Mouse (Mus musculus) left cerebral cortex, adult 8-10 months (tissue): ENCODE data around the gene D5Ertd579e. TPM values are rescaled to one million over a fixed set of nuclear protein-coding genes. Genes with fewer than 3 reads are reported as not detected.
"Not testable (repeated sequence)": the region's sequence is repeated elsewhere in the genome, so short reads cannot be mapped to it uniquely, and the experiment has no call there.

ENCODE experiments used
- DNase-seq, 2 experiments: peaks; one replicate each; pipeline ENCODE4 v3.0.0; 2022; ENCODE audit warnings: low spot score in 2 of 2
- total RNA-seq, 4 experiments: library from RNA; stranded (reverse); gene quantifications; 2 replicates each; pipeline ENCODE4 v1.2.4; 2022

The D5Ertd579e gene
- total RNA-seq, 4 experiments from 2014 or later, result 91.1 to 114 (median 96.7) TPM

DNA sequence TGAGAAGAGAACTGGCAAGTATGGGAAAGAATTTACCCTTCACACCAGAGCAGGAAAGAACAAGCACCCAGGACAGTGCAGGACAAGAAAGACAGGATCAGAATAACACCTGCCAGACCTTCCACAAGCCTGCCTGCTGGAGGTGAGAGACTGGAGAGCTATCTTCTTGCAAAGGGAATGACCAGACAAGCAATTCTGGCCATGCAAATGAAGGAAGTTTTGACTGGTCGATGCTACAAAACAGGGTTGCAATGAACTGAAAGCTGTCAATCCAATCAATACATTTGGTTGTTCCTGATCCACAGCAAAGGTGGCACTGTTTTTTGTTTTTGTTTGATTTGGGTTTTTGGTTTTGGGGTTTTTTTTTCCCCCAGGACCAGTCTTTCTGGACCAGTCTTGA lies 12.2 kb downstream of the D5Ertd579e start:
- no peak for DNase-seq

DNA sequence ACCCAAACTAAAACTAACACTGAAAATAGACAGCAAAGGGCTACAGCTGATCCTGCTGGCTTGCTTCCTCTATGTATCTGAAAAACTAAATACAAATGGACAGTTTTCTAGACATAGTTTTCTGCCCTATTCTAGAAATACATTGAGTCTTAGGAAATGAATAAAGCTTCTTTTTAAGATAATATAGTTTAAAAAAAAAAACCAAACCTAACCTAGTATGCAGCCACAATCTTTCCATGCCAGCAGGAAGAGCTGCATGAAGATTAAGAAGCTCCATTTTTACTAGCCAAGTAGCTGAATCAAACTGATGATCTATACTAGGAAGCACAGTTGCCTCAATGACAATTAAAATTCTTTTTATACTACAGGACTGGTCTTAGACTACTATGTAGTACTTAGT lies 14.6 kb downstream of the D5Ertd579e start:
- DNase-seq, result no peak

DNA sequence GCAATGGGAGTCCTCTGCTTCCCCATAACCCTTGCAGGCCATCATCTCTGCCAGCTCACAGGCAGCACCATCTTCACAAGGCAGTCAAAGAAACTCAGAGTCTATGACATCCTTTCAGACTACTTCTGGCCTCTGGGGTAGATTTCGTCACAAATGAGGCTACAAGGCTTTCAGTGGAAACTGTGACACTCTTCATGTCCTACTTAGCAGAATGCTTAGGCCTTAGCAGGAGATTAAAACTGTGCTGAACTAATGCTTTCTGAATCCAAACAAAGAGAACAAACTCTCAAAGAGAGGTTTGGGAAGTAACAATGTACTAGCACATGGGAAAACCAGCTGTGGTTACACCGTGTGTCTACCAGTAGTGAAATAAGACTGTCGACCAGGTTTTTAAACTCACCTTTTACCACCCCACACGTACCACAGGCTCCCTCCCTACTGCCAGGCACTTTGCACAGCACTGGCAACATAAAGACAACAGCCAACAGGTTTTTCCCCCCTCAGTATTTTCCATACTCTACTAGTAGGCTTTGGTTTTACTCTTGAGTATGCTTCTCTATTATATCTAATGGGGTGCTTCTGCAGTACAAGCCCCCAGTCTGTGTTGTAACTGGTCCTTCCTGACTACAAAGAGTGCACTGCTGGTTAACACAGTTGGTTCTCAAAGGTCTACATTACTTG lies 15.8 kb downstream of the D5Ertd579e start:
- DNase-seq, result no peak

DNA sequence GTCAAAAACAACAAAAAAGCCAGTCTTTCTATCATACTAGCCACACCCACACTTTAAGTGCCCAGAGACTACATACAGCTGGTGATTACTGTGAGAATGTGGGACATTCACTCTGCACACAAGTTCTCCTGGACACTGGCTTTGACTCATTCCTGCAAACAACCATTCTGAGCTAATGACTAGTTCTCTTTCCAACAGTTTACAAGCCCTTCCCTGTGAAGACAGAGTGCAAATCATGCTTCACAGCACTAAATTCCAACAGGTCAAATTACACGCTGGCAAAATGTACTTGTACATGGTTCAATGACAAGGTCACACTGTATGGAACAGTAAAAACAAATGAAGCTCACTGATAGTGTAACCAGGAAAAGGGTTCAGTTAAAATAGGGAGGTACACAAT lies 17.0 kb downstream of the D5Ertd579e start:
- DNase-seq, result no peak

DNA sequence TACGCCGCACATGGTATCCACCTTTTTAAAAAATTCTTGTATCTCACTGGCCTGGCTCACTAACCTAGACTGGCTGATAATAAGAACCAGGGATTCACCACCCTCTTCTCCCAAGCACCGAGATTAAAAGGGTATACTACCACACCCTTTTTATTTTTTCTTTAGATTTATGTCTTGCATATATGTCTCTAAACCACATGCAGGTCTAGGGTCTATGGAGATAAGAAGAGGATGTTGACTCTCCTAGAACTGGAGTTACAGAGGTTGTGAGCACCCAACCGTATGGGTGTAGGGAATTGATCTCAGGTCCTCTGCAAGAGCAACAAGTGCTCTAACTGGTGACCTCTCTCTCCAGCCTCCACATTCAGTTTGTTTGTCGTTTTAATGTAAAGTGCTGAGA lies 17.9 kb downstream of the D5Ertd579e start:
- no peak for DNase-seq

DNA sequence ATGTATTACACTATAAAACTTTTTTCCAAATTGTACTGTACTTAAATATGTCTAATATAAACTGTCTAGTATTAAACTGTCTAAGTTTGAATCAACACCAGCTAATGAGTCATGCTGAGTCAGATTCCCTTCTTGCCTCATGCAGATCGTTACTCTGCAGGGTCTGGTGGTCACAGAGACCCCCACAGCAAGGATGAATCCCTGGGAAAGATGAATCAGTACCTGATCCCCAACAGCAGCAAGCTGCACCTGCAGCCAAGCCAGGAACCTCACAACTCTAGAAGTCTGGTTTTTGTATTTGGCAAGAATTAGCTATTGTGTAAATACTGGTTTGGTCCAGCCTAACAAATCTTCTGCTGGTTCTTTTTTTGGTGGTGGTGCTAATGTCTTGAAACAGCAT lies 20.4 kb downstream of the D5Ertd579e start:
- no peak for DNase-seq

DNA sequence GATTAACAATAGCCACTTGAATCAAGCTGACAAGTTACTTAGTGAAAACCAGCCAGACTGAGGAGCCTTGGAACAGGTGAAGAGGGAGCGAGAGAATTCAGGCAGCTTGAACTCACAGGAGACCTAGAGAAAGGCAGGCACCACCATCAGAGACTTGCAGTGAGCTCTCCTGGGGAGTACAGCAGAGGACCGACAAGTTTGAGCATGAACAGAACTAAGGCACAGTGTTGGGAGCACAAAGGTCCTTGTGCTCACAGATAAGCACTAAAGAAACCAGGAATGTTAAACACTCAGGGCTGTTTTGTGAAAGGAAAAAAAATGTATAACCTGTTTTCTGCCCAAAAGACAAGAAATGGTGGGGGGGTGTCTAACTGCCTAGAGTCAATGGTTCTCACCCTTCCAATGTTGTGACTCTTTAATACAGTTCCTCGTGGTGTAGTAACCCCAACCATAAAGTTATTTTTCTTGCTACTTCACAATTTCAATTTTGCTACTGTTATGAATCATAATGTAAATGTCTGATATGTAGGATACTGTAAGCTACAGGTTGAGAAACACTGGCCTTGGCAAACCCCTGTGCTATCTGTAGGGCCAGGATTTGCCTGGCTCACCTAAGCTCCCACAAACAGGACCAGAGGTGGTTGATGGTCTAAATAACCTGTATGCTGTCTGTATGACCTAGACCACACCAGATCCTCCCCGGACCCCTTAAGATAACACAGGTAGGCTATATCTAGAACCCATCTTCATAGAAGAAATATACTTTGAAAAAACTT lies 21.0 kb downstream of the D5Ertd579e start:
- DNase-seq, result no peak

DNA sequence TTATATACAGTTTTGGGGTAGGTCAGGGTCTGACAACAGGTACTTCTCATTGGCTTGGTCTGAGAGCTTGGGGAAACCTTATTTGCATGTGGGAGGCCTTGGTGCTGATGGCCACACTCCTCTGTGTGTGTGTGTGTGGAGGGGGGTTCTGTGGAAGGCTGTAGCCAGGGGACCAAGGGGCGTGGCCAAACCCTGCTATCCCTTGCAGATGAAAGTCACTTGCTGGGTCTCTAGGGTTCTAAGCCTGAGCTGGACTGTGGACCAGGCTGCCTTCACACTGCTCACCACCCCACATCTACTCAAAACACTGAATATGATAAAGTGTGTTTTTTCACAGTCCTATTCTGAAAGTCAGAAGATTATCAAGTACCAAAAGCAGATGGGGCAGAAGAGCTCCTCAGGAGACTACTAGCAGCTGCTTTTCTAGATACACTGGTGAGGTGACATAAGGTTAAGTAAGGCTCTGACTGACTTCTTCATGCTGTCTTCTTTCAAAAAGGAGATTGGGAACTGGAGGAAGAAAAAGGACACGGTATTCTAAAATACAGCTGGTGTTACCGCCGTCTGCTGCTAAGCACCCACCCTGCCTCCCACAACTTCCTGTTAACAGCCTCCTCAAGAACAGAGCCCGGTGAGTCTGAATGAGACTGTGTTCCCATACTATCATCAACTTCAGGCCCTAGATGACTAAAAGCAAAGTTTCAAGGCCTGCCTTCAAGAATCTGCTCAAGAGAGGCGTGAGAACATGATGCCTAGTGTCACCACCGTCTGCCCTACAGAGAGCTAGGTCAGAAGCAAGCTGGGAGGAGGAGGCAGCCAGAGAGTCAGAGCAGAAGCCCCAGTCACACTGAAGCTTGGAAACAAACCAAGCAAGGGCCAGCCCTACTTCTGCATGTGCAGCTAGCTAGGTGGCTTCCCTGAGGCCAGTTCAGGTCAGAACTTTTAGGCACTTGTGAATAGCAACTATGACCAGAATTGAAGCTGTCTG lies 26.5 kb downstream of the D5Ertd579e start:
- DNase-seq, result peak in 1 of 2 experiments; percentile 66

DNA sequence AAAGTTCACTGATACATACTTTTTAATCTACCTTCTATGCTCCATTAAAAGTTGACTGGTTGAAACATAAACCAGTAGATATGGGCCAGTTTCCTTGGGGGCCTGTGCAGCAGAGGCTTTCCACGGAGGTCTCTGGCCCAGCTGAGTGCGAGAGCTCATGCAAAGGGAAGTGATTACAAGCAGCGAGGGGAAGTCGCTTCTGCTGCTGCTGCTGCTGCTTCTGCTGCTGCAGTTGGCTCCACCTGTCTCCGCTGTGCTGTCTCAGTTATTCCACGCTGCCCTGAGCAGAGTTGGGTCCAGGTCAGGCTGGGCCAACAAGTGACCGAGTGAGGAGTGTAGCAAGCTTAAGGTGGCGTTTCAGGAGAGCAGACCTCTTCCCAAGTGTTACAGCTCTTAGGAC lies 27.3 kb downstream of the D5Ertd579e start:
- no peak for DNase-seq

DNA sequence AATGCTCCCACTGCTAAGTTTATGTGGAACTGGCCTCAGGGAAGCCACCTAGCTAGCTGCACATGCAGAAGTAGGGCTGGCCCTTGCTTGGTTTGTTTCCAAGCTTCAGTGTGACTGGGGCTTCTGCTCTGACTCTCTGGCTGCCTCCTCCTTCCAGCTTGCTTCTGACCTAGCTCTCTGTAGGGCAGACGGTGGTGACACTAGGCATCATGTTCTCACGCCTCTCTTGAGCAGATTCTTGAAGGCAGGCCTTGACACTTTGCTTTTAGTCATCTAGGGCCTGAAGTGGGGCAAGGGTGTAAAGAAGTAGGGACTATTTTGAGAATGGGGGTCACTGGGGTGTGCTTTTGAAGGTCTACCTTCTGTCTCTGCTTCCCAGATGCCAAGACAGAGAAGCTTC lies 27.8 kb downstream of the D5Ertd579e start:
- DNase-seq, result not testable (repeated sequence)

DNA sequence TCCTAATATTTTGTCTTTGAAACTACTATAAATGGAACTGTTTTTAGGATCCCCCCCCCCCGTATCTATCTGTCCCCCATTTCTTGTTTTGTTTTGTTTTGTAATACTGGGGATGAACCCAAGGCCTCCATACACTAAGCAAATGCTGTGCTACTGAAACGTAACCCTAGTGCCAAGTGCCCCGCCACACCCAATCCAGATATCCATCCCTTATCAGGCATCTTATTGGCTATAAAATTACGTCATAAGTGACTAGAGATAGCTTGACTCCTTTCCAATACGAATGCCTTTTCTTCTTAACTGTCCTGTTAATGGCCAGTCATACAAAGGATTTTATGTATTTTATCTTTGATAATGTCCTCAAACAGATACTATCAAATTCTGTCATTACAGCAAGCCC lies 28.7 kb downstream of the D5Ertd579e start:
- no peak for DNase-seq

DNA sequence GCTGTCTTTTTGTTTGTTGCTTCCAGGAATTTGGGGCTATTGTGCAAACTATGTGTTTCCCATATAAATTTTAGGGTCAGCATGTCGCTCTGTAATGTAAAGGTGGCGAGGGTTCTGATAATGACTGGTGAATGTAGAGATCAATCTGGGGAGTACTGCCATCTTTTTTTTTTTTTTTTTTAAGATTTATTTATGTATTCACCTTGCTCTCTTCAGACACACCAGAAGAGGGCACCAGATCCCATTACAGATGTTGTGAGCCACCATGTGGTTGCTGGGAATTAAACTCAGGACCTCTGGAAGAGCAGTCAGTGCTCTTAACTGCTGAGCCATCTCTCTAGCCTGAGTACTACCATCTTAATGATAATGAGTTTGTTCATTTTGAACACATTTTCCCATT lies 29.1 kb downstream of the D5Ertd579e start:
- not testable (repeated sequence) for DNase-seq

DNA sequence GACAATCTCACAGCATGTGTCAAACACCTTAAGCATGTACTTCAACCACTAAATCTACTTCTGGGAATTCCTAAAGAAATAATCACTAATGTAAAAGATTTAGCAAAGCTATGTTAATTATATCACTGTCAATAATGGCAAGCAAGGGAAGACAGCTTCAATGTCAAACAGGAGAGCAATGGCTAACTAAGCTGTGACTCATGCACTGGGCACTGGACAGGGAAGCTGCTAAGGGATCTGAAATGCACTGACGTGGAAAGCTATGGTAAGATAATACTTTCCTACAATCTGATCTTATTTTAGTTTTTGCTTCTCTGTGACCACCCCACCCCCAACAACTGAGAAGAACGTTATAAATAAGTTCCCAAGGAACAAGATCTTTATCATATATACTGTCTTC lies 32.5 kb downstream of the D5Ertd579e start:
- DNase-seq, result no peak

DNA sequence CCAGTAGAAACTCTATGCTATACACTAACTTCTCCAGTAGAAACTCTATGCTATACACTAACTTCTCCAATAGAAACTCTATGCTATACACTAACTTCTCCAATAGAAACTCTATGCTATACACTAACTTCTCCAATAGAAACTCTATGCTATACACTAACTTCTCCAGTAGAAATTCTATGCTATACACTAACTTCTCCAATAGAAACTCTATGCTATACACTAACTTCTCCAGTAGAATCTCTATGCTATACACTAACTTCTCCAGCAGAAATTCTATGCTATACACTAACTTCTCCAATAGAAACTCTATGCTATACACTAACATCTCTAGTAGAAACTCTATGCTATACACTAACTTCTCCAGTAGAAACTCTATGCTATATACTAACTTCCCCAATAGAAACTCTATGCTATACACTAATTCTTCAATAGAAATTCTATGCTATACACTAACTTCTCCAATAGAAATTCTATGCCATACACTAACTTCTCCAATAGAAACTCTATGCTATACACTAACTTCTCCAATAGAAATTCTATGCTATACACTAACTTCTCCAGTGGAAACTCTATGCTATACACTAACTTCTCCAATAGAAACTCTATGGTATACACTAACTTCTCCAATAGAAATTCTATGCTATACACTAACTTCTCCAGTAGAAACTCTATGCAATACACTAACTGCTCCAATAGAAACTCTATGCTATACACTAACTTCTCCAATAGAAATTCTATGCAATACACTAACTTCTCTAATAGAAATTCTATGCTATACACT lies 34.7 kb downstream of the D5Ertd579e start:
- DNase-seq, result not testable (repeated sequence)

DNA sequence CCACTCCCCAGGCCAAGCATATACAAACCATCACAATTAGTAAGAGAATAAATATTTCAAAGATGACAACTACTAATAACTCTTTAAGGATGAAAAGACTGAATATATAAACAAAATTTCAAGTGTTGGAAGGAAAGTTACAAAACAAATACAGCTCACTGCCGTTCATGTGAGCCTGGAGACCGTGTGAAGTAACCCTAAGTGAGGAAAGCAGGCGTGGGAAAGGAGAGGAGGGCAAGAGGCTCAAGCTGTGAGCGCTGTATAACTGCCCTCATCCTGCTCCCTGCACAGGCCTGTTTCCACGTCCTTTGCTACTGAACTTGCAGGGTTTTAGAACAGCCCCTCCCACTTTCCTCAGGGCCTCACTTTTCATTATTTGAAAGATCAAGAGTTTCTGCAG lies 70.2 kb downstream of the D5Ertd579e start:
- no peak for DNase-seq

DNA sequence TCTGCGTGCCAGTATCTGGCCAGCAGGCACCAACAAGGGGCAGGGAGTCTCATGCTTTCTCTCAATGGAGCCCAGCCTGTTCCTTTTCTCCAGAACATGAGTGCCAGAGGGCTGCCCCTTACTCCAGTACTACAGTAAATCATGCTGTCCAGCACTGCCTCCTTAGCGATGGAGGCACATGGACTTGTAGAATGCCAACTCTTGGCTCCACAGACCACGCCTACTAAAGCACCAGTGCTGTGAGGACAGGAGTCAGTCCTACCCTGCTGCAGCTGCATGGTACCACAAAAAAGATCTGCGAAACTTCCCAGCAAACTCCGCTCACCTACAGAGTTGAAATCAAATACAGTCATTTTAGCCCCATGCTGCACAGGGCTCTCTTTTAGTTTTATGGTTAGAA lies 72.2 kb downstream of the D5Ertd579e start:
- DNase-seq, result no peak

DNA sequence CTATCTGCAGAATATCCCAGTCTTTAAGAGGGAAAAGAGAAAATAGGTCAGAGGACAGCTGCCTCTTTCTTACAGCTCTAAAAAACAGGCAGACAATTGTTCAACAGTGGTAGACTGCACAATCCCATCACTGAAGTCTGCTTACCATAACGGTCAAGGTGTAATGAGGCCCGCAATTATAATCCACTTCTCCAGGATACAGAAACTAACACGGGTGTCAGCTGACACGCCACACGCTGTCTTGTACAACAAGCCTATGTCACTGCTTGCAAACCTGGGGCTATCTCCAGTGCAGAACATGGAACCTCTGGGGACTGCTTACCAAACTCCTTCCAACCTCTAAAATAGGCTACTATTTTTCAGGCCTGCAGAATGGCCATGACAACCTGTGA lies 74.8 kb downstream of the D5Ertd579e start:
- no peak for DNase-seq

DNA sequence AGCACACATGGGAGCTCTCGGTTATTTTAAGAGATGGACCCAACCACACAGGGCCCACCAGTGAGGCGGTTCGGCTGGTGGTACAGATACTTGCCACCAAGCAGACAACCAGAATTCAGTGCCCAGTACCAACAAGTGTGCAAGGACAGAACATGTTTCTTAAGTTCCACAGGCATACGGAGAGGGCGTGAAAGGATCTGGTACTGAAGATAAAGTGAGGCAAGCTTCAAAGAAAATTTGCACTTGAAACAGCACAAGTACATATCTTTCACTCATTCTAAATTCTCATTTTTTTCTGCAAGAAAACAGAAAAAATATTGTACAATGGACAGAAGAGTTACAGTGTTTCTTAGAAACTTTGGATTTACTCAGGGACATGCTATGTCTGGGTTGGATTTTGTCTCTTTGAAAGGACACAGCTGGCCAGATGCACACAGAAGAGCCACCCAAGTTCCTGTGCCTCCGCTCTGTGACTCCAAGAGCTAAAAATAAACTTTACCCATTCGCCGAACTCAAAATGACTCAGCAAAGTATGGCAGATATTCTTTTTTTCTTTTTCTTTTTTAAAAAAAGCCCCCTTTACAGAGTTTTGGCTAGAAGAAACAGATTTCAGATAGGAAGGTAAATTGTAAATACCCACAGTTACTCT lies 75.3 kb downstream of the D5Ertd579e start:
- DNase-seq, result no peak

DNA sequence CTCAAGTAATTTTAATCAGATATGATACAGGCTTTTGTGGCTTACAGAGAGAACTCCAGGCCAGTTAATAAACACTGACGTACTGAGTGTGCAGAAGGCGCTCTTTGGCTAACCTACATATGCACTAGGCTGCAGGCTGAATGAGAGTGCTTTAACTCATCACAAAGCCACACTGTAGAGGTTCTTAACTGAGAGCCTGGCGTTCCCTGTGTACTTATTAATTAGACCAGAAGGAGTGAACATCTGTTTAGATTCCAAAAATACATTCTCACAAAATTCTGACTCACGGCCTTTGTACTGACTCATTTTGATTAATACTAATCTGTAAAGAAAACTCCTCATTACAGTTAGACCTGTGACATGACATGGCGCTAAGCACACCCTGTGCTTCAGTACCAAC lies 76.9 kb downstream of the D5Ertd579e start:
- no peak for DNase-seq

DNA sequence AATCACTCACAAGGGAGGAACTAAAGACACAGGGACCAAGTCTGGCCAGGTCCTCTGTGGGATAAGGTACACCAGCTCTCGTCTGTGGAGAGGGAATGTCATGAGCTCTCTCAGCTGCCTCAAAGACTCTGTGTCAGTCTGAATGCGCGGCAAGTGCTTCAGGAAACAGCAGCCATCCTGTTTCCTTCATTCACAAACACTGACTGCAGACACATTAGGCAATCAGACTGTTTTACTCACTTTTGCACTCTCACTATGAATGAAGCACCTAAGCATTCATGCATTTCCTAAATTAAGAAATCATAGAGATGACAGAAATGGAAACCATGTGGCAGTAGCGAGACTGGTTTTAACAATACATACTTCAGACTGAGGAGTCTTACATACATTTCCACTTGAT lies 77.5 kb downstream of the D5Ertd579e start:
- DNase-seq, result no peak

DNA sequence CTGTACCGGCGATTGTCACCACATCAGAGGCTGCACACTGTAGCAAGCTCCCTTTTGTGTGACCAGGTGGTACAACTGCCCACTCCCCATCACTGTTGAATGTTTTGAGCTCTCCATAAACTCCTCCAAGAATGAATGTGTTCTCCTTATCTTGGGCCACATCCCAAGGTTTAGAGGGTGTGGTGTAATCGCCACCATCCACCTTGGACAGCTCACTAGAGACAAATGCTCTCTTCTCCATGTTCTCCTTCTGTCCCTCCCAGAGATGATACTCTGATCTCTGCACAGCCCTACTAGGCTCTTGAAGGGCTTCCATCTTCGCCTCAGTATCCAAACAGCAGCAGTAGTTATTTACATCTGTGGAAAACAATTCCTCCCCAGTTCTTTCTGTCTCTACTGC lies 81.7 kb downstream of the D5Ertd579e start:
- DNase-seq, result no peak
